Mouse (Mus musculus) lung, postnatal 0 days (tissue): ENCODE results near the gene Ttc21b.

Experiments
- CTCF ChIP-seq: IDR thresholded peaks from 2 replicates; pipeline ENCODE4 v1.5.1; 2016; ENCODE audit warnings: antibody characterized with exemption, mild to moderate bottlenecking
- EP300 ChIP-seq: IDR thresholded peaks from 2 replicates; pipeline ENCODE4 v1.6.1; 2016; ENCODE audit warnings: antibody characterized with exemption, mild to moderate bottlenecking, control low read depth

DNA sequence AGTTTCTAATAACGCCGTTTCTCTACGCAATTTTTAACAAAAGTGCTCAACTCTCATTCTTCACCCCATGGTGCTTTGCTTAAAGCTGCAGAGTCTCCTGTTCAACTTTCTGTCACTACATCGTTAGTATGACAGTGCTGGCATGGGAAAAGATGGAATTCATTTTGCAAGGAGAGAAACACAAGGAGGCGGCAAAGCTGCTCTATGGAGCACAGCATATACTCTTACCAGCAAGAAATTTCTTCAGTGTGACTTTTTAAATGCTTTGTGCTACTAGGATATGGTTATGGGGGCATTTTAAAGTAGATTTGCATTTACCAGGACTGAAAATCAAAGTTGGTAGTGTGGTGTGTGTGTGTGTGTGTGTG lies 77.6 kb downstream of the Ttc21b start:
- TF ChIP-seq EP300 = no peak
- TF ChIP-seq CTCF = no peak
